Mouse (Mus musculus) forebrain, embryonic 14.5 days (tissue): ENCODE results near the gene Tarsl2. TPM values are rescaled to one million over a fixed set of nuclear protein-coding genes. Genes with fewer than 3 reads are reported as not detected.

Source experiments
- ATAC-seq: fragments of 200-750 bp; cut with Nextera tagmentation; 2 replicates; pipeline ENCODE4 v1.8.0; 2017; ENCODE audit warnings: mild to moderate bottlenecking, moderate library complexity
- DNase-seq: peaks from one replicate; pipeline ENCODE4 v3.0.0-alpha.2; 2015; ENCODE audit warnings: low spot score
- H3K27ac ChIP-seq: fragments of 300-500 bp; sonication (generic); 2 replicates; pipeline ENCODE4 v1.5.1; 2014; ENCODE audit warnings: low read depth, mild to moderate bottlenecking, control low read depth, low read length, moderate library complexity
- H3K27me3 ChIP-seq: fragments of 300-500 bp; sonication (generic); replicated peaks from 2 replicates; pipeline ENCODE4 v1.6.1; 2014; ENCODE audit warnings: low read length, control low read depth, mixed read lengths; ENCODE audit not compliant: control insufficient read depth, insufficient read depth
- H3K36me3 ChIP-seq: fragments of 300-500 bp; sonication (generic); 2 replicates; pipeline ENCODE4 v1.6.1; 2014; ENCODE audit warnings: low read length, control low read depth; ENCODE audit not compliant: control insufficient read depth, insufficient read depth
- H3K4me1 ChIP-seq: fragments of 300-500 bp; sonication (generic); 2 replicates; pipeline ENCODE4 v1.6.1; 2014; ENCODE audit warnings: antibody characterized with exemption, low read length, control low read depth; ENCODE audit not compliant: control insufficient read depth, insufficient read depth
- H3K4me2 ChIP-seq: fragments of 300-500 bp; sonication (generic); 2 replicates; pipeline ENCODE4 v1.6.1; 2014; ENCODE audit warnings: mild to moderate bottlenecking, control low read depth, low read length
- H3K4me3 ChIP-seq: fragments of 300-500 bp; sonication (generic); 2 replicates; pipeline ENCODE4 v1.5.1; 2014; ENCODE audit warnings: low read depth, low read length, control low read depth
- H3K9ac ChIP-seq: fragments of 300-500 bp; sonication (generic); 2 replicates; pipeline ENCODE4 v1.6.1; 2014; ENCODE audit warnings: mild to moderate bottlenecking, low read length, control low read depth, moderate library complexity
- H3K9me3 ChIP-seq: fragments of 300-500 bp; sonication (generic); replicated peaks from 2 replicates; pipeline ENCODE4 v1.6.1; 2016; ENCODE audit warnings: low read length, control low read depth, mixed read lengths; ENCODE audit not compliant: control insufficient read depth
- WGBS: fragments of 180-500 bp; shearing (Covaris S2); extraction: QIAGEN DNeasy Blood & Tissue Kit; methylation state at CpG from one replicate; pipeline ENCODE4 v1.1.7; 2014; 5-methylcytosine and 5-hydroxymethylcytosine counted together
- polyA plus RNA-seq: library from polyadenylated mRNA; unstranded; fragments of >200 nt; fragmentation: Nextera tagmentation; extraction: Ambion mirVana; gene quantifications from 2 replicates; pipeline ENCODE4 v1.2.1, GENCODE M21; 2014

The Tarsl2 gene
- polyA plus RNA-seq, 1 experiment from 2014 or later: 14.9 TPM

DNA sequence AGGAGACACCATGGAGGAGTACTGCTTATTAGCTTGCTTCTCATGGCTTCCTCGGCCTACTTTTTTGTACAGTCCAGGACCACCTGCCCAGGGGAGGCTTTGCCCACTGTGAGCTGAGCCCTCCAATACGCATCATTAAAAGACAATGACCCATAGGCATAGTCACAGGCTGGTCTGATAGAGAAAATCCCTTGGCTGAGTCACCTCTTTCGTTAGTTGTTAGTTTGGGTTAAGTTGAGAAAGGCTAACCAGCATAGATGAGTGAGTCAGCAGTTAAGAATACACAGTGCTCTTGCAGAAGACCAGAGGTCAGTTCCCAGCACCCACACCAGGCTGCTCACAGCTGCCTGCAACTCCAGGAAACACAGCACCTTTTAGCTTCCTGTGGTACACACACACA is 21.4 kb upstream of the Tarsl2 start:
- Histone ChIP-seq H3K4me2 (no peak overlapping the region), H3K27me3 (no peaks in the 10 kb centered on the region), H3K4me3 (no peak overlapping the region), H3K36me3 (no peaks in the 10 kb centered on the region), H3K9ac (no peak overlapping the region), H3K9me3 (no peaks in the 10 kb centered on the region), H3K4me1 (no peaks in the 10 kb centered on the region), H3K27ac (no peak overlapping the region)
- WGBS: 88% methylated on average over 3 of the region's 3 CpGs
- no peak for ATAC-seq
- DNase-seq: no peak

DNA sequence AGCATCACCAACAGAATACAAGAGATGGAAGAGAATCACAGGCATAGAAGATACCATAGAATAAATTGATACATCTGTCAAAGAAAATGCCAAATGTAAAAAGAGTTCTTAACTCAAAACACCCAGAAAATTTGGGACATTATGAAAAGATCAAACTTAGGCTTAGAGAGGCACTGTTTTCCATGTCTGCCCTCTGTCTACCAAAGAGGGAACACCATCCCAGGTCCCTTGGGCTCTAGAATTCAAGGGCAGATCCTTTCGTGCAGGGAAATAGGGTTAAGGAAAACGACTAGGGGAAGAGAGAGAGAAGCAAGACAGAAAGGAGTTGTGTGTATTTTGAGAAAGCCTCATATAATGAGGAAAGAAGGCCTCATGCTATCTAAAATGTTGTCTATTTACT is 19.2 kb upstream of the Tarsl2 start:
- Histone ChIP-seq H3K27ac (no peak overlapping the region), H3K4me2 (no peak overlapping the region), H3K4me1 (no peaks in the 10 kb centered on the region), H3K36me3 (no peaks in the 10 kb centered on the region), H3K9ac (no peak overlapping the region), H3K9me3 (no peaks in the 10 kb centered on the region), H3K4me3 (no peak overlapping the region), H3K27me3 (no peaks in the 10 kb centered on the region)
- DNase-seq (no peak), ATAC-seq (no peak)
- 58% methylated on average over 2 of the region's 2 CpGs for WGBS

DNA sequence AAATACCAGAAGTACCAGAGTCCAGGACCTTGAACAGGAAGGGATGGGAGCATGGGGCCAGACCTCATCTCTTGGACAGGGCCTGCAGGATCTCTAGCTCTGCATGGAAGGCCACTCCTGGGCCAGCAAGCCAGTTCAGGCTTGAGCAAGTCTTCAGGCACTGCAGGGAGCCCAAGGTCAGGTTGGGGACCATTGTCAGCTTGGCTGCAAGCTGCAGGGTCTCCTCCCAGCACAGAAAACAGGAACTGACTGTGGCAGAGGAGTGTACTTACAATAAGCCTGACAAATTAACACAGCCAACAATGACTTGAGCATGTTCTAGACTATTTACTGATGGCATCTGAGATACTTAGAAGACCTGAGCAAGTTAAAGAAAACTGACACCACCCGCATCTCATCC is 14.9 kb upstream of the Tarsl2 start:
- H3K27ac ChIP-seq: no peak overlapping the region
- WGBS: 94% methylated on average over 1 of the region's 1 CpGs
- no peaks in the 10 kb centered on the region for H3K36me3 ChIP-seq

DNA sequence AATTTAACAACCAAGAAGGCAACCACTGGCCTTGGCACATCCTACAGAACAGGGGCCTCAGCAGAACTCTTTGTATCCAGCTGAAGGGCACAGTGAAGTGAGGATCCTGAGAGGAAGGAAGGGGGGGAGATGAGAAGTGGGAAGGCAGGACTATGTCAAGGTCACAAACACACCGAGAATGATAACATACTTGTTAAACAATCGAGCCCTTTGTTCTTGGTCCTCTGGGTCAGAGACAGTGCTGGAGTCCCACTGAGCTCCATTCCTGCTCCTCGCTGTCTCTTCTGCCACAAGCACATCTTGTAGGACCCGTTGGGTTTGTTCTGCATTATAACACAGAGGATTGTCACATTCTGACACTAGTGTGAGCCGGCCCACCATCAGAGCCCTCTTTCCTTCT is 14.0 kb upstream of the Tarsl2 start:
- no peaks in the 10 kb centered on the region for H3K4me1 ChIP-seq
- H3K27me3 ChIP-seq: no peaks in the 10 kb centered on the region
- no peak overlapping the region for H3K4me2 ChIP-seq
- H3K4me3 ChIP-seq: no peak overlapping the region
- no peak for DNase-seq
- H3K9me3 ChIP-seq: no peaks in the 10 kb centered on the region
- ATAC-seq: no peak
- no peak overlapping the region for H3K27ac ChIP-seq
- H3K9ac ChIP-seq: no peak overlapping the region
- H3K36me3 ChIP-seq: no peaks in the 10 kb centered on the region
- 87% methylated on average over 5 of the region's 5 CpGs for WGBS

More for the DNA sequence above, 14.9 kb upstream of the Tarsl2 start:
- Histone ChIP-seq H3K27me3 (no peaks in the 10 kb centered on the region), H3K9me3 (no peaks in the 10 kb centered on the region), H3K4me1 (no peaks in the 10 kb centered on the region), H3K4me3 (no peak overlapping the region), H3K4me2 (no peak overlapping the region), H3K9ac (no peak overlapping the region)
- DNase-seq: no peak
- ATAC-seq: no peak

DNA sequence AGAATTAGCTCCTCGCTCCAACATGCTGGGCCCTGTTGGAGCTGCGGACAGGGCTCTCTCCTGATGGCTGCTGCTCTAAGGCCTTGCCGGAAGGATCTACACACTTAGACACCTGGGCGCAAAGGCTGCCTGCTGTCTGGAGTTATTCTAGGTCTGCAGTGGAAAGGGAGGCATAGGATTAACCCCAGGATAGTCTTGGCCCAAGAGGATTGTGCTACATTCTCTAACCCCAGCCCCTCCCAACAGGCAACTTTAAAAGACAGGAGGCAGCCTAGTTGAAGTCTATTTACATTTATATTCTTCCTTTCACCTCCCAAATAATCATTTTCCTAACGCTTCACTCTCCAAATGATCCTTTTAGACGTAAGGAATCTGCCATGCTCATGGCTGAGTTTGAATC is 8.9 kb upstream of the Tarsl2 start:
- no peaks in the 10 kb centered on the region for H3K36me3 ChIP-seq
- H3K9me3 ChIP-seq: no peaks in the 10 kb centered on the region
- 84% methylated on average over 6 of the region's 6 CpGs for WGBS
- H3K27me3 ChIP-seq: no peaks in the 10 kb centered on the region
- H3K9ac ChIP-seq: no peak overlapping the region
- H3K4me3 ChIP-seq: no peak overlapping the region
- H3K4me2 ChIP-seq: no peak overlapping the region
- no peak for ATAC-seq
- H3K27ac ChIP-seq: no peak overlapping the region
- H3K4me1 ChIP-seq: no peaks in the 10 kb centered on the region
- no peak for DNase-seq

DNA sequence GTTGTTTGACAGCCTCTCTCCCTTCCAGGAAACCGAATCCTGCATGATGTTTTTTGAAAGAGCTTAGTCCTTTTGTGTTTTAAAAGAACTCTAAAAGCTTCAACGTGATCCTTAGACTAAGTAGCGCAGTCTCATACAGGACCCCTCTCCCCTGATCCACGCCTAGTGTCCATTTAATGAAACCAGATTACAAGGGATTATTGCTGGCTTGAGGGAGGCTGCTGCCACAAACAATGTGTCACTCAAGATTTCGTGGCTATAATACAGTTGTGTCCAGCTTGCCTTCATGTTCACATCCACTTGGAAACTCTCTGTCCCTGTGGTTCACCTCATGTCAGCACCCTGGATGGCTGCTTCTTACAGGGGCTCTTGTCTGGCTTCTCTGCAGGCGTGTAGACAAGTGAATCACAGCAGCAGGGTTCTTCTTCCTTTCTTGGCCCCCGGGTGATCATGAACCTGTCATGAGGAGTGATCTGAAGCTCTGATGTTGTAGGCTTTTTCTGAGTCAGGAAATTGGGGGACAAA is 8.3 kb upstream of the Tarsl2 start:
- no peak overlapping the region for H3K27ac ChIP-seq
- ATAC-seq: no peak
- H3K4me3 ChIP-seq: no peak overlapping the region
- no peaks in the 10 kb centered on the region for H3K36me3 ChIP-seq
- no peaks in the 10 kb centered on the region for H3K27me3 ChIP-seq
- H3K9me3 ChIP-seq: no peaks in the 10 kb centered on the region
- no peaks in the 10 kb centered on the region for H3K4me1 ChIP-seq
- no peak for DNase-seq
- no peak overlapping the region for H3K9ac ChIP-seq
- WGBS: 61% methylated on average over 7 of the region's 7 CpGs
- H3K4me2 ChIP-seq: no peak overlapping the region

DNA sequence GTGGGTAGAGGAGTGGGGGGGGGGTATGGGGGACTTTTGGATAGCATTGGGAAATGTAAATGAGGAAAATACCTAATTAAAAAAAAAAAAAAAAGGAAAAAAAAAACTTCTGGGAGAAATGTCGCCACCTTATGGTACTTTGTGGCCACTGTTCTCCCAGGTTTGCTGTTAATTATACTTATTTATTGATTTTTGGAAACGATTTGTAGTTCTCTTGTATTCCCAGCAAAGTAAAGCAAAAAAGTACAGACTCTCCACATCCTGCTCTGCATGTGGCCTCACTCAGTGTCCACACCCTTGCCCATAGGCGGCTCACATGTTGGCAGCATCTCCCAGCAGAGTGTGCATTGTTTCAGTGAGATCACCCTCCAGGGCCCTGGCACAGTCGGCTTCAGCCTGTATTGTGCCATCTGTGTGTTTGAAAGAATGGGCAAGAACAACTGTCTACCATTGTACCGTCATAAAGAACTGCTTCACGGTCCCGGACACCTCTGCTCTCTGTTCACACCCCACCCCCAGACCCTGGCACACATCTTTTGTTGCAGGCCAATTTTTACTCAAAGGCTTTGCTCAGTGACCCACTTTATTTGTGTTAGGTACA is 6.4 kb upstream of the Tarsl2 start:
- Histone ChIP-seq H3K4me3 (no peak overlapping the region), H3K9me3 (no peaks in the 10 kb centered on the region), H3K36me3 (no peaks in the 10 kb centered on the region), H3K4me1 (no peaks in the 10 kb centered on the region), H3K4me2 (no peak overlapping the region), H3K27ac (no peak overlapping the region), H3K9ac (no peak overlapping the region), H3K27me3 (no peaks in the 10 kb centered on the region)
- peak; percentile 78 for ATAC-seq
- peak; percentile 65 for DNase-seq
- WGBS: 25% methylated on average over 7 of the region's 7 CpGs

DNA sequence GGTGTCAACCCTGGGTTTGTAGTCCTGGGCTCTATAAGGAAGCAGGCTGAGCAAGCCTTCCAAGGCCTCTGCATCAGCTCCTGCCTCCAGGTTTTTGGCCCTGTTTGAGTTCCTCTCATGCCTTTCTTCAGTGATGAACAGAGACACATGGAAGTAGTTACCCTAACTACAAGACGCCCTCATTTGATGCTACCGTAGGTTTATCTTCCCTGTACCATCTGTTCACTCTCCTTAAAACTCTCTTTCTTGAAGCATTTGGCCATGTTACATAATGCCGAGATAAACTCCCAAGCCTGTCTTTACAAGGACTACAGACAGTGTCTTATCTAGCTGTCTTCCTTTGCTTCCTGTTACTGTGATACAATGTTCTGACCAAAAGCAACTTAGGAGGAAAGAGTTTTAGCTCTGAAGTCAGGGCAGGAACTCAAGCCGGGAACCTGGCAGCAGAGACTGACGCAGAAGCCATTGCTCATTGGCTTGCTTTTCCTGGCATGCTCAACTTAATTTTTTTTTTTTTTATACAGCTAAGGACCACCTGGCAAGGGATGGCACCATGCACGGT is 4.8 kb upstream of the Tarsl2 start:
- 79% methylated on average over 6 of the region's 6 CpGs for whole genome bisulfite sequencing
- ATAC-seq: no peak
- H3K9me3 ChIP-seq: no peaks in the 10 kb centered on the region
- no peaks in the 10 kb centered on the region for H3K36me3 ChIP-seq
- no peaks in the 10 kb centered on the region for H3K27me3 ChIP-seq
- H3K4me1 ChIP-seq: no peaks in the 10 kb centered on the region
- no peak overlapping the region for H3K27ac ChIP-seq
- no peak overlapping the region for H3K9ac ChIP-seq
- H3K4me3 ChIP-seq: no peak overlapping the region
- DNase-seq: no peak
- no peak overlapping the region for H3K4me2 ChIP-seq

DNA sequence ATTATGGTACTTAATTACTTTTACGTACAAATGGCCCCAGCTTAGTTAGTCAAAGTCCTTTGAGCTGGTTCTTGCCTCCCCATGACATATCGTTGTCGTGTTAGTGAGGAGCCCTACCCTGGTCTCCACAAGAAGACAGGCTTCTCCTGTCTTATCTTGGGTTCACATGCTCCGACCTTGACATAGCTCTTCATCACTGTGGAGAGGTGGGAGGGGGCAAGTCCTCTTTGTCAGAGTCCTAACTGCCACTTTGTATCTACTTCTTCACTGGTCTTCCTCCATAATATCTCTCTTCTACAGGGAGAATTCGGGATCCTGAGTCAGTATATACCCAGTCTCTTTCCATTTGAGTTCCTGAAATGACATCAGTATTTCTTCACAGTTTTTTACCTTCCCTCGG is 4.0 kb upstream of the Tarsl2 start:
- Histone ChIP-seq H3K27me3 (no peaks in the 10 kb centered on the region), H3K4me2 (no peak overlapping the region), H3K36me3 (no peaks in the 10 kb centered on the region), H3K4me1 (0 out of 2 replicates have a peak, but pooled peaks cover 3% of the 10 kb centered on the region), H3K9me3 (no peaks in the 10 kb centered on the region), H3K4me3 (no peak overlapping the region), H3K9ac (no peak overlapping the region), H3K27ac (no peak overlapping the region)
- ATAC-seq: no peak
- 84% methylated on average over 6 of the region's 6 CpGs for WGBS
- no peak for DNase-seq
